Mouse (Mus musculus): Measurements from ENCODE around the gene Cc2d2a. TPM values are rescaled to one million over a fixed set of nuclear protein-coding genes. Genes with fewer than 3 reads are reported as not detected.

The Cc2d2a gene
- 9.5 and 11.1 TPM in 2 replicates for polyA plus RNA-seq (2012; rRNA removed)
- 8.6 and 9.7 TPM in 2 replicates for polyA plus RNA-seq (2014; fragmentation: Nextera tagmentation; extraction: Ambion mirVana)

DNA sequence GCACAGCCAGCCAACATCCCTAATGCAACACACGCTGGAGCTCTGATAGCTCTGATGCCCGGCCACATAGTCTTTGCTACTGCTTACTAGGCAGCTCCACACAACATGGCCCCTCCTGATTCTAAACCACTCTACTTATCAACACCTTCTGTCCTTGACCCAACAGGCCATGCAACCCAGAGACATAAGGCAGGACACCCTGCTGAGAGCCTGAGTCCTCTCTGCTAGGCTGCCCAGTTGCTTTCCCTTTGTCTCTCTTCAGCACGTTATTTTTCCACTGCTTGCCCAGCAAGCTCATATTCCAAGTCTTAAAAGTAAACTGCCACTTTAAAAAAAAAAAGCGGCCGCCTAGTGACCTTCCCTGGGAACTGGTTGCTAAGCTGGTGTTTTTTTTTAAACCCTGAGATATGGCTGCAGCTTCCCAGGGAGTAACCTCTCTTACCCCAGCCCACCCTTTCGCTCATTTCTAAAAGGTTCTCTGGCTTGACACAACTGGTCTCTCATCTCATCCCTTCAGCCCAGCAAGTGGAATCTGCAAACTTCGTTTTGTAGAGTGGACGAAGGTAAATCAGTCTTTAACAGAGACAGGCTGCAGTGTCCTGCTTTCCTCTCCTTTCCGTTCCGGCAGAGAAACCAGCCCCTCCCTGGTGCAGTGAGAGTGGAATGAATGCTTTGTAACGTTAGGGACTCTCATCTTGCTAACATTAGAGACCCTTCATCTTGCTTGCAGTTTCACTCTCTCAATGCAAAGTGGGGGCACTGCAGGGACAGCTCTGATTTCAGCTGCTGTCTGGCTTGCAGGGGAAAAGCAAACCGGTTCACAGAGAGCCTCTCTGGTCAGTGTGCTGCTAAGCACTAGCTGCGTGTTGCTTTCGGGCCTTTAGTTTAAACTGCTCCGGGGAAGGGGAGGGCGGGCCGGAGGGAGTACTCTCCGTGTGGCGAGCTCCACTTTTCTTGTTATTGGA, at the start of gene Cc2d2a:
Cc2d2a (plus strand) TSS at position 350 of the 965 bp plus-strand sequence.
- Histone ChIP-seq H3K9me3 (ENCODE audit: control insufficient read depth, low read length) (no peaks in the 10 kb centered on the region), H3K4me3 (replicated peaks; ENCODE audit: low read length) (peak within 1 kb of the TSS; percentile 34), H3K27ac (replicated peaks; ENCODE audit: low read depth, low read length) (peak within 1 kb of the TSS; percentile 85), H3K4me2 (replicated peaks; ENCODE audit: low read depth, low read length, severe bottlenecking) (peak within 1 kb of the TSS; percentile 49), H3K9ac (ENCODE audit: low read depth, low read length, severe bottlenecking) (peak within 1 kb of the TSS; percentile 55), H3K36me3 (ENCODE audit: control insufficient read depth, insufficient read depth, low read length) (no peaks in the 10 kb centered on the region), H3K27me3 (ENCODE audit: control insufficient read depth, insufficient read depth, low read length) (no peaks in the 10 kb centered on the region), H3K4me1 (ENCODE audit: control insufficient read depth, insufficient read depth, low read length) (peaks cover 24% of the 10 kb centered on the region)
- TF ChIP-seq POLR2A (IDR thresholded peaks at IDR 0.05; ENCODE audit: borderline replicate concordance, extremely low read depth, insufficient read depth, insufficient read length): peak; percentile 56; the same call in 1 of the 2 replicates
- WGBS: 4% methylated on average over 19 of the region's 19 CpGs
- peak; percentile 73 for DNase-seq (ENCODE audit: low spot score)
- peak; percentile 81 for ATAC-seq (ENCODE audit: low FRiP score, low read depth)

DNA sequence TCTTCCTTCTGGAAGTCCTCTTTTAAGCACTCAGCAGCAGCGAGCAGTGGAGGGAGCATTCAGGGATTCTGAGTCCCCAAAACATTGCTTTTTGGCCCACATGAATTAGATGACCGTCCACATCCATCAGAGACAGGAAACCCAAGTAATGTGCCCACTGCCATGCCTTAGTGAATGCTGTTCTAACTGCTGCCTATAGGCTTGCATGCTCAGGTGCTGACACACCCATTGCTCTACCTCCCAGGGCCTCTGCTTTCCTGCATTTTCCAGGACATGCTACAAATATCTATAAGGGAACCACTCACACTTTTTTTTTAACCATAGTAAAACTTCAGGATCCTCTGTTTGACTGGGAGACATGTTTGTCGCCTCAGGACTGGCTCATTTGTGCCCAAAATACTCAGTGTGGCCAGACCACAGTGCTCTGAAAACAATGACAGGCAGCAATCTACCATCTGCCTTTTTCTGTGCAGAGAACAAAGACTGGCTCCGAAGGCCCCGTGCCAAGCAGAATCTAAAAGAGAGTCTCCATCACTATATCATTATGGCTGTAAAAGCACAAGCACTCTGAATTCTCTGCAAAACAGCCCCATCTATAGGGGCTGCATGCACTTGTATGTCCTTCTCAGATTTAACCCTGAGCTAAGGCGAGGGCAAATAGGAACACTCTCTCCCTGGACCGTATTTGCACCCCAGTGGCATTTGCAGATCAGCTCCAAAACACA, 40.4 kb upstream of the Cc2d2a start:
- H3K27ac ChIP-seq (replicated peaks; ENCODE audit: low read depth, low read length): no peak overlapping the region

DNA sequence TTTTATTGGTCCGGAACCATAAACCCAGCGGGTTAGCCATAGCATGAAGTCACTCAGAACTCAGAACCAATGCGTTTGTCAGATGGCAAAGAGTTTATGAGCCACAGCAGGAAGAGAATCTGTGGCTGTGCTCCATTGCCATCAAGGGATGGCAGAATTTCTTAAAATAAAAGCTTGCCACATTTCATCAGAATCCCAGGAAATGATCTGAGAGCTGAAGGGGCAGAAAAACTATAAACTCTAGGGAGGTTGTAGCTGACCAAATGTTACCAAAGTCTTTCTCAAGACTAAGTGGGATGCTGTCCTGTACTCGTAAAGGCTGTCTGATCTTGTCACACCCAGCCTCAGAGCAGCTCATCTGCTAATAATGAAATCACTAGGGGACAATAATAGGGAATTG, 36.7 kb upstream of the Cc2d2a start:
- no peak for TF ChIP-seq POLR2A (IDR thresholded peaks at IDR 0.05; ENCODE audit: borderline replicate concordance, extremely low read depth, insufficient read depth, insufficient read length)
- no peak overlapping the region for H3K9ac ChIP-seq (ENCODE audit: low read depth, low read length, severe bottlenecking)
- no peak for DNase-seq (ENCODE audit: low spot score)
- 47% methylated on average over 4 of the region's 4 CpGs for WGBS
- no peaks in the 10 kb centered on the region for H3K36me3 ChIP-seq (ENCODE audit: control insufficient read depth, insufficient read depth, low read length)
- H3K4me3 ChIP-seq (replicated peaks; ENCODE audit: low read length): no peak overlapping the region
- ATAC-seq (ENCODE audit: low FRiP score, low read depth): no peak
- no peak overlapping the region for H3K27ac ChIP-seq (replicated peaks; ENCODE audit: low read depth, low read length)
- H3K27me3 ChIP-seq (ENCODE audit: control insufficient read depth, insufficient read depth, low read length): no peaks in the 10 kb centered on the region
- H3K9me3 ChIP-seq (ENCODE audit: control insufficient read depth, low read length): no peaks in the 10 kb centered on the region; the same call in 1 of the 2 replicates
- no peak overlapping the region for H3K4me2 ChIP-seq (replicated peaks; ENCODE audit: low read depth, low read length, severe bottlenecking)
- peaks cover 3% of the 10 kb centered on the region for H3K4me1 ChIP-seq (ENCODE audit: control insufficient read depth, insufficient read depth, low read length)

More for the DNA sequence above, 40.4 kb upstream of the Cc2d2a start:
- TF ChIP-seq POLR2A (IDR thresholded peaks at IDR 0.05; ENCODE audit: borderline replicate concordance, extremely low read depth, insufficient read depth, insufficient read length): no peak
- Histone ChIP-seq H3K4me2 (replicated peaks; ENCODE audit: low read depth, low read length, severe bottlenecking) (no peak overlapping the region), H3K4me3 (replicated peaks; ENCODE audit: low read length) (no peak overlapping the region), H3K9me3 (ENCODE audit: control insufficient read depth, low read length) (no peaks in the 10 kb centered on the region), H3K27me3 (ENCODE audit: control insufficient read depth, insufficient read depth, low read length) (no peaks in the 10 kb centered on the region), H3K4me1 (ENCODE audit: control insufficient read depth, insufficient read depth, low read length) (peaks cover 3% of the 10 kb centered on the region), H3K9ac (ENCODE audit: low read depth, low read length, severe bottlenecking) (no peak overlapping the region), H3K36me3 (ENCODE audit: control insufficient read depth, insufficient read depth, low read length) (no peaks in the 10 kb centered on the region)
- DNase-seq (ENCODE audit: low spot score) (no peak), ATAC-seq (ENCODE audit: low FRiP score, low read depth) (no peak)
- WGBS: 70% methylated on average over 7 of the region's 7 CpGs

DNA sequence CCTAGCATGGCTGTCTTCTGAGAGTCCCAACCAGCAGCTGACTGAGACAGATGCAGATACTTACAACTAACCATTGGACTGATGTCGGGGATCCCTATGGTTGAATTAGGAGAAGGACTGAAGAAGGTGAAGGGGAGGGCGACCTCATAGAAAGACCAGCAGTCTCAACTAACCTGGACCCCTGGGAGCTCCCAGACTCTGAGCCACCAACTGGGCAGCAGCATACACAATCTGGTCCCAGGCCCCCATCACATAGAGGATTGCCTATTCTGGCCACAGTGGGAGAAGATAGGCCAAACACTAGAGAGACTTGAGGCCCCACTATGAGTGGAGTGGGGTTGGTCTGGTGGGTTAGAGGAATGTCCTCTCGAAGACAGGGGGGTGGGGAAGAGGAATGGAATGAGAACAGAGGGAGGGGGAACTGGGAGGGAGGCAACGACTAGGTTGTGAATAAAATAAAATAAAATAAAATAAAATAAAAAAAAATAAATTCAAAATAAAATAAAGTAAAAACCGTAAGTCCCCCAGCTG, 28.0 kb upstream of the Cc2d2a start:
- DNase-seq (ENCODE audit: low spot score): no peak
- no peak overlapping the region for H3K27ac ChIP-seq (replicated peaks; ENCODE audit: low read depth, low read length)
- no peak overlapping the region for H3K4me2 ChIP-seq (replicated peaks; ENCODE audit: low read depth, low read length, severe bottlenecking)
- H3K27me3 ChIP-seq (ENCODE audit: control insufficient read depth, insufficient read depth, low read length): no peaks in the 10 kb centered on the region
- H3K9me3 ChIP-seq (ENCODE audit: control insufficient read depth, low read length): no peaks in the 10 kb centered on the region; the same call in 1 of the 2 replicates
- no peak overlapping the region for H3K4me3 ChIP-seq (replicated peaks; ENCODE audit: low read length)
- 85% methylated on average over 5 of the region's 5 CpGs for WGBS
- no peak overlapping the region for H3K9ac ChIP-seq (ENCODE audit: low read depth, low read length, severe bottlenecking)
- no peak for ATAC-seq (ENCODE audit: low FRiP score, low read depth)
- no peaks in the 10 kb centered on the region for H3K36me3 ChIP-seq (ENCODE audit: control insufficient read depth, insufficient read depth, low read length)
- TF ChIP-seq POLR2A (IDR thresholded peaks at IDR 0.05; ENCODE audit: borderline replicate concordance, extremely low read depth, insufficient read depth, insufficient read length): no peak
- no peaks in the 10 kb centered on the region for H3K4me1 ChIP-seq (ENCODE audit: control insufficient read depth, insufficient read depth, low read length)

DNA sequence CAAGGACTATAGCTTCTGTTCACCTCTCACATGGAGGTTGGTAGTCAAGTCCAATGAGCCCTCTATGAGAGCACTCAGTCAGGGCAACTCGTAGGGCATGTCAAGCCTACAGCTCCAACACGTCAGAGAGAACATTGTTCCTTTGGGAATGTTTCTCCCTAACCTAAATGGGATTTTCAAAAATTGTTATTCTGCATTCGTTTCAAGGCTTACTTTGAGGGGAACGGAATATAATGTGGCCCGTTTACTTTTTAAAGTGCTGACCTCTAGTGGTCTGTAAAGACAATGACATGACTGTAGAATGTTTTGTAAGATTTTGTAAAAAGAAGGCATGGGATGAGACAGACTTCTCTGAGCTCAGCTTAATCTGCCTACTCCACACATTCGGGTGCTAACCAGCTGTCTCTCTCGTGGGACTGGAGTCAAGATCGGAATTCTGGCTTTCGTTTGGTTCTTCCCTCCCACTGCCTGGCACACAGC, 27.5 kb upstream of the Cc2d2a start:
- ATAC-seq (ENCODE audit: low FRiP score, low read depth): peak; percentile 78; the same call in 1 of the 2 replicates
- no peaks in the 10 kb centered on the region for H3K27me3 ChIP-seq (ENCODE audit: control insufficient read depth, insufficient read depth, low read length)
- 28% methylated on average over 9 of the region's 9 CpGs for WGBS

More for the DNA sequence above, 27.5 kb upstream of the Cc2d2a start:
- no peak for TF ChIP-seq POLR2A (IDR thresholded peaks at IDR 0.05; ENCODE audit: borderline replicate concordance, extremely low read depth, insufficient read depth, insufficient read length)
- H3K9ac ChIP-seq (ENCODE audit: low read depth, low read length, severe bottlenecking): no peak overlapping the region
- no peaks in the 10 kb centered on the region for H3K4me1 ChIP-seq (ENCODE audit: control insufficient read depth, insufficient read depth, low read length)
- H3K4me2 ChIP-seq (replicated peaks; ENCODE audit: low read depth, low read length, severe bottlenecking): no peak overlapping the region
- no peak overlapping the region for H3K4me3 ChIP-seq (replicated peaks; ENCODE audit: low read length)
- no peaks in the 10 kb centered on the region; the same call in 1 of the 2 replicates for H3K9me3 ChIP-seq (ENCODE audit: control insufficient read depth, low read length)
- H3K27ac ChIP-seq (replicated peaks; ENCODE audit: low read depth, low read length): no peak overlapping the region
- H3K36me3 ChIP-seq (ENCODE audit: control insufficient read depth, insufficient read depth, low read length): no peaks in the 10 kb centered on the region
- peak; percentile 49 for DNase-seq (ENCODE audit: low spot score)
